Comparison of ENCODE assay signal across 8 mouse cellular contexts in the genomic region with DNA sequence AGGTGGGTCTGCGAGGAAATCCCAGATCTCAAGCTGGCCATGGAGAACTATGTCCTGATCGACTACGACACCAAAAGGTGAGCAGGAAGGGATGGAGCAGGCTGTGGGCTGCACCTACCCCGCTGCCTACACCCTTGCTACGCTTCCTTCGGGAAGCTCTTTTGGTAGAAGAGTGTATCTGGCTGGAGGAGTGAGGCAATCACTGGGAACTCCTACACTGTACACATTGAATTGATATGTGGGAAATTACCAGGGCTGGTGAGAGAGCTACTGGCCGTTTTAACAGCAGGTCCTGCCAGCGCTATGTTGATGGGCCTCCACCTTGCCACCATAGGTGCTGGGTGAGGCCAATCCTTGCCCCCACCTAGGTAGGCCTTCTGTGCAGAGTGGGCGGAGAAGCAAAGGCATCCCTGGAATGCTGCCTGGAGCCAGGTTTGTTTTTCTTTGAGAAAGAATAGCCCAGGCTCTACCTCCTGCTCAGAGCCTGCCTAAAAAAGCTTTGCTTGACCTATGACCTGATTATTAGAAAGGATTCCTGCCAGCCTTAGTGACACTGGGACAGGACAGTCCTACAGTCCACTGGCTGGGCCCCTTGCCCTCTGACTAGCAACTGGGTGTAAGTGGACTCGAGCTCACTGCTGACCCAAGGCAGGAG.
DNase-seq lines count a peak whose midpoint lies in the region.

No protein-coding gene starts in this region.

- DNase-seq in embryo, embryonic 10 days (ENCODE audit: low spot score): peak; percentile 11
- no peak for DNase-seq in embryo, embryonic 9.5 days (ENCODE audit: extremely low spot score)
- DNase-seq in right cerebral cortex, adult 18-20 months: peak; percentile 30
- DNase-seq in right cerebral cortex, postnatal 10 days (ENCODE audit: low spot score in 2 of 2): no peak
- peak; percentile 64 to 67 for DNase-seq in lung, adult 18-20 months
- DNase-seq in natural killer cell, adult 2 months (ENCODE audit: low spot score in 2 of 2): no peak
- no peak for DNase-seq in ovary, postnatal 14 days (ENCODE audit: low spot score)
- DNase-seq in ovary, postnatal 10 days (ENCODE audit: low spot score): no peak

Comparison
In these comparisons a context has a peak if more than half of its experiments do, and no peak if none do; other contexts are left out.
1. DNase-seq: peak in embryo, embryonic 10 days (single experiment), right cerebral cortex, adult 18-20 months (single experiment) and lung, adult 18-20 months (2 of 2); none in embryo, embryonic 9.5 days (single experiment), right cerebral cortex, postnatal 10 days (0 of 2), natural killer cell, adult 2 months (0 of 2), ovary, postnatal 14 days (single experiment) and ovary, postnatal 10 days (single experiment).